Mouse (Mus musculus): ENCODE results near the gene Gm7137. TPM values are rescaled to one million over a fixed set of nuclear protein-coding genes. Genes with fewer than 3 reads are reported as not detected.

Gene Gm7137
- polyA plus RNA-seq, 1 experiment: not detected

- Histone ChIP-seq H3K27me3 (replicated peaks) (peaks cover 47% of the 10 kb centered on the region), H3K36me3 (replicated peaks; ENCODE audit: low read length) (no peaks in the 10 kb centered on the region), H3K4me3 (replicated peaks) (no peak overlapping the region), H3K9me3 (peaks cover 9% of the 10 kb centered on the region), H3K4me1 (peaks cover 3% of the 10 kb centered on the region; the same call in 1 of the 2 replicates)
- TF ChIP-seq FLI1 (IDR thresholded peaks at IDR 0.05; ENCODE audit: low read length) (no peak), GATA1 (IDR thresholded peaks at IDR 0.05; ENCODE audit: borderline replicate concordance, low read length) (no peak)
Measured at GRCm38 (mm10) chr10:77738929-77739328, 49.1 kb downstream of the Gm7137 start.

Other genes with a start within 250 kb of the Gm7137 start
- 284 and 814 TPM in 2 replicates for gene Pttg1ip, start 206.5 kb downstream of the Gm7137 start, polyA plus RNA-seq (2012; ENCODE audit: insufficient read depth, low replicate concordance)
- gene Sumo3, start 182.1 kb downstream of the Gm7137 start, polyA plus RNA-seq (2012; ENCODE audit: insufficient read depth, low replicate concordance): 11.6 and 90.7 TPM in 2 replicates
- gene Gm49325, start 182.0 kb downstream of the Gm7137 start, polyA plus RNA-seq (2012; ENCODE audit: insufficient read depth, low replicate concordance): 9.0 and 23.2 TPM in 2 replicates
- gene Ube2g2, start 165.9 kb downstream of the Gm7137 start, polyA plus RNA-seq (2012; ENCODE audit: insufficient read depth, low replicate concordance): 14.2 and 28.4 TPM in 2 replicates
- gene Tspear, start 101.6 kb downstream of the Gm7137 start, polyA plus RNA-seq (2012; ENCODE audit: insufficient read depth, low replicate concordance): 1.0 and 1.3 TPM in 2 replicates
- gene Gm19402, start 97.4 kb downstream of the Gm7137 start, polyA plus RNA-seq (2012; ENCODE audit: insufficient read depth, low replicate concordance): not detected in 2 replicates
- not detected in 2 replicates for gene Gm9508, start 91.0 kb downstream of the Gm7137 start, polyA plus RNA-seq (2012; ENCODE audit: insufficient read depth, low replicate concordance)
- gene Gm10272, start 81.6 kb downstream of the Gm7137 start, polyA plus RNA-seq (2012; ENCODE audit: insufficient read depth, low replicate concordance): not detected in 2 replicates
- gene Gm10024, start 76.7 kb downstream of the Gm7137 start, polyA plus RNA-seq (2012; ENCODE audit: insufficient read depth, low replicate concordance): not detected in 2 replicates
- gene Gm10142, start 72.4 kb downstream of the Gm7137 start, polyA plus RNA-seq (2012; ENCODE audit: insufficient read depth, low replicate concordance): not detected in 2 replicates
- gene Krtap12-1, start 67.6 kb downstream of the Gm7137 start, polyA plus RNA-seq (2012; ENCODE audit: insufficient read depth, low replicate concordance): not detected in 2 replicates
- not detected in 2 replicates for gene Gm10100, start 61.7 kb downstream of the Gm7137 start, polyA plus RNA-seq (2012; ENCODE audit: insufficient read depth, low replicate concordance)
- not detected in 2 replicates for gene Gm18596, start 45.6 kb downstream of the Gm7137 start, polyA plus RNA-seq (2012; ENCODE audit: insufficient read depth, low replicate concordance)
- not detected in 2 replicates for gene Gm9736, start 36.8 kb downstream of the Gm7137 start, polyA plus RNA-seq (2012; ENCODE audit: insufficient read depth, low replicate concordance)
- gene Gm3233, start 28.5 kb downstream of the Gm7137 start, polyA plus RNA-seq (2012; ENCODE audit: insufficient read depth, low replicate concordance): not detected in 2 replicates
- gene Gm3238, start 16.9 kb downstream of the Gm7137 start, polyA plus RNA-seq (2012; ENCODE audit: insufficient read depth, low replicate concordance): not detected in 2 replicates
- gene Gm7138, start 11.3 kb downstream of the Gm7137 start, polyA plus RNA-seq (2012; ENCODE audit: insufficient read depth, low replicate concordance): not detected in 2 replicates
- not detected in 2 replicates for gene Gm3250, start 5.7 kb downstream of the Gm7137 start, polyA plus RNA-seq (2012; ENCODE audit: insufficient read depth, low replicate concordance)
- gene Gm9639, start 6.9 kb upstream of the Gm7137 start, polyA plus RNA-seq (2012; ENCODE audit: insufficient read depth, low replicate concordance): not detected in 2 replicates
- not detected in 2 replicates for gene Gm19668, start 10.9 kb upstream of the Gm7137 start, polyA plus RNA-seq (2012; ENCODE audit: insufficient read depth, low replicate concordance)
- not detected in 2 replicates for gene Gm9507, start 23.6 kb upstream of the Gm7137 start, polyA plus RNA-seq (2012; ENCODE audit: insufficient read depth, low replicate concordance)
- not detected in 2 replicates for gene Gm2696, start 26.5 kb upstream of the Gm7137 start, polyA plus RNA-seq (2012; ENCODE audit: insufficient read depth, low replicate concordance)
- gene Krtap10-4, start 38.9 kb upstream of the Gm7137 start, polyA plus RNA-seq (2012; ENCODE audit: insufficient read depth, low replicate concordance): not detected in 2 replicates
- gene Krtap10-10, start 47.7 kb upstream of the Gm7137 start, polyA plus RNA-seq (2012; ENCODE audit: insufficient read depth, low replicate concordance): not detected in 2 replicates
- not detected in 2 replicates for gene Gm36176, start 58.6 kb upstream of the Gm7137 start, polyA plus RNA-seq (2012; ENCODE audit: insufficient read depth, low replicate concordance)
- gene Gm10318, start 64.7 kb upstream of the Gm7137 start, polyA plus RNA-seq (2012; ENCODE audit: insufficient read depth, low replicate concordance): not detected in 2 replicates
- gene Gm3285, start 73.8 kb upstream of the Gm7137 start, polyA plus RNA-seq (2012; ENCODE audit: insufficient read depth, low replicate concordance): not detected in 2 replicates
- 0.03 TPM in 1 of 2 replicates, not detected in the other for gene Lrrc3, start 114.3 kb upstream of the Gm7137 start, polyA plus RNA-seq (2012; ENCODE audit: insufficient read depth, low replicate concordance)
- gene Trpm2, start 182.4 kb upstream of the Gm7137 start, polyA plus RNA-seq (2012; ENCODE audit: insufficient read depth, low replicate concordance): 2.7 TPM in 1 of 2 replicates, not detected in the other
- 10.0 and 22.2 TPM in 2 replicates for gene 1810043G02Rik, start 190.3 kb upstream of the Gm7137 start, polyA plus RNA-seq (2012; ENCODE audit: insufficient read depth, low replicate concordance)
- gene Pfkl, start 221.9 kb upstream of the Gm7137 start, polyA plus RNA-seq (2012; ENCODE audit: insufficient read depth, low replicate concordance): 333 and 674 TPM in 2 replicates